Mouse (Mus musculus): ENCODE data around the gene Itpr1. TPM values are rescaled to one million over a fixed set of nuclear protein-coding genes. Genes with fewer than 3 reads are reported as not detected.

Gene Itpr1
- polyA plus RNA-seq, 1 experiment from 2014 or later = 7.4 TPM

GRCm38 (mm10) chr6:108216832-108217231, 3.9 kb downstream of the Itpr1 start:
- Histone ChIP-seq H3K4me3 (no peak overlapping the region), H3K9me3 (no peaks in the 10 kb centered on the region), H3K9ac (replicated peaks) (no peak overlapping the region), H3K36me3 (no peaks in the 10 kb centered on the region), H3K27ac (replicated peaks) (no peak overlapping the region), H3K4me1 (peaks cover 11% of the 10 kb centered on the region; the same call in 1 of the 2 replicates), H3K4me2 (replicated peaks) (no peak overlapping the region), H3K27me3 (peaks cover 10% of the 10 kb centered on the region)
- 94% methylated on average over 8 of the region's 8 CpGs for WGBS
- ATAC-seq (ENCODE audit: low FRiP score, low read depth) = no peak

GRCm38 (mm10) chr6:108217987-108218386, 5.1 kb downstream of the Itpr1 start:
- Histone ChIP-seq H3K4me1 (peaks cover 11% of the 10 kb centered on the region; the same call in 1 of the 2 replicates), H3K27ac (replicated peaks) (no peak overlapping the region), H3K4me3 (no peak overlapping the region), H3K36me3 (no peaks in the 10 kb centered on the region), H3K27me3 (peaks cover 10% of the 10 kb centered on the region), H3K9ac (replicated peaks) (no peak overlapping the region), H3K9me3 (no peaks in the 10 kb centered on the region), H3K4me2 (replicated peaks) (no peak overlapping the region)
- WGBS = 86% methylated on average over 3 of the region's 3 CpGs
- no peak for ATAC-seq (ENCODE audit: low FRiP score, low read depth)

DNA sequence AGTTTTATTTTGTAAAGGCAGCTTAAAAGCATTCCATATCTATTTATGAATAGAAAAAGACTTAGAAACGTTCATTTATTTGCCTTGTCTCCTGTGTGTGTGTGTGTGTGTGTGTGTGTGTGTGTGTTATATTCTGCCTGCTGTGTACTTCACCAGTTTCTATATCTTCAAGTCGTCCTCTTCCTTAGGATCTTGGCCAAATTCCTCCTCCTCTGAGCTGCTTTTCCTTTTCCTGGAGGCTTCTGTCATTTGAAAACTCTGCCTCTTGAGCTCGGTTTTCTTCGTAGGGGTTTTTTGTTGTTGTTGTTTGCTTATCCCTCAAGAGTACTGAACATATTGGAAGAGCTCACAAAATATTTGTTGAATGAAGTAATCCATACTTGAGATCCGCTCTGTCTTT, 9.5 kb downstream of the Itpr1 start:
- 72% methylated on average over 5 of the region's 5 CpGs for WGBS
- Histone ChIP-seq H3K4me1 (no peaks in the 10 kb centered on the region), H3K9ac (replicated peaks) (no peak overlapping the region), H3K9me3 (no peaks in the 10 kb centered on the region), H3K27me3 (no peaks in the 10 kb centered on the region), H3K27ac (replicated peaks) (no peak overlapping the region), H3K4me3 (no peak overlapping the region), H3K4me2 (replicated peaks) (no peak overlapping the region), H3K36me3 (no peaks in the 10 kb centered on the region)
- no peak for ATAC-seq (ENCODE audit: low FRiP score, low read depth)

DNA sequence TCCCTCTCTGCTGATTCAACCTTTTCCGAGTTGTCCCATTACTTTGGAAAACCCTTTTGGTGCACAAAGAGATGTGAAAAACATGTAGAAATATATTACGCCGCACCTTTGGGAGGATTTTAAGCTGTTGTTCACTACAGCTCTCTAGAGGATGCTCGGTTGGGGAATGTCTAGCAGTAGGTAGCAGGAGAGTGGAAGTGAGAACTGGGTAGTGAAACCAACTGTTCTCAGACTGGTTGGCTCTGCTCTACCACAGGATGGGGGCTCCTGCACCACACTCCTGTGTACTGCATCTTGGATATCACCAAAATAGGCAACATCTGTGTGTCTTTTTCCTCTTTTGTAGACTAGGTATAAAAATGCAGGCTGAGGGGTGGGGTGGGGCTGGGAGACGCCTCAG, 10.0 kb downstream of the Itpr1 start:
- 84% methylated on average over 4 of the region's 5 CpGs for WGBS

DNA sequence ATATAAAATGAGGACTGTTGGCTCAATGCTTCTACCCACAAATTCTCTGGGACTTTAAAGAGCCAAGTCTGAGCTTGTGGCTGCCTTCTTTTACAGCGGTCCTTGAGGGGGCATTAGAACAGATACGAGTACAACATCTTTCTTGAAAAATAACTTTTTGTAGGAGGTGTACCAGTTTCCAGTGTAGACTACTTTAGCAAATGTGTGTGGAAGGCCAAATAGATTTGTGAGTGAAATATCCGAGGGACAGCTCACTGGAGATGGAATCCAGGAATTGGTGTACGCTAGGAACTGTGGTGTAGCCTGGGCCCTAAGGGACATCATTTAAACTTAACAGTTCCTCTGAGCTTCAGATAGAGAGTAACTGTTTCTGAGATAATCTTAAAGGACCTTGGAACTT, 11.5 kb downstream of the Itpr1 start:
- Histone ChIP-seq H3K9me3 (no peaks in the 10 kb centered on the region), H3K27ac (replicated peaks) (no peak overlapping the region), H3K9ac (replicated peaks) (no peak overlapping the region), H3K4me3 (no peak overlapping the region), H3K4me2 (replicated peaks) (no peak overlapping the region), H3K27me3 (no peaks in the 10 kb centered on the region), H3K36me3 (no peaks in the 10 kb centered on the region), H3K4me1 (peaks cover 3% of the 10 kb centered on the region; the same call in 1 of the 2 replicates)
- WGBS = 96% methylated on average over 4 of the region's 4 CpGs
- no peak for ATAC-seq (ENCODE audit: low FRiP score, low read depth)

More for the DNA sequence above, 10.0 kb downstream of the Itpr1 start:
- no peak for ATAC-seq (ENCODE audit: low FRiP score, low read depth)
- Histone ChIP-seq H3K27me3 (no peaks in the 10 kb centered on the region), H3K9me3 (no peaks in the 10 kb centered on the region), H3K4me3 (no peak overlapping the region), H3K9ac (replicated peaks) (no peak overlapping the region), H3K27ac (replicated peaks) (no peak overlapping the region), H3K4me1 (no peaks in the 10 kb centered on the region), H3K4me2 (replicated peaks) (no peak overlapping the region), H3K36me3 (no peaks in the 10 kb centered on the region)

DNA sequence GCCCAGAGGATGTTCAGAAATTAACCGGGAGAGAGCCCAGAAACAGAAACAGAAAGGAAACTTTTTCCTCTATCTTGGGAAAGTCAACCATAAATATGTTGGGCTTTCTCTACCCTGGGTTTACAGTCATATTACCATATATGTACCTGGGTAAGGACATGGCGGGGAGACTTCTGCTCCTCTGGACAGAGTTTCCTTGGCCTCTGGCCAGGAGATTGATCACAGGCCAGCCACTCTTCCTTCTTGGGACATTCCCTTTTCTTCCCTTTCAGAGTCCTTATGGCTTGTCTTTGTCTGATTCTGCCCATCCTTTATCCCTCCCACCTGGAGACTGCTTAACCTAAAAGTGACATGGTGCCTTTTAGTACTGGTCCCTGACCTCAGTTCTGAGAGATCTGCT, 12.1 kb downstream of the Itpr1 start:
- Histone ChIP-seq H3K9me3 (no peaks in the 10 kb centered on the region), H3K27me3 (no peaks in the 10 kb centered on the region), H3K36me3 (no peaks in the 10 kb centered on the region), H3K27ac (replicated peaks) (no peak overlapping the region), H3K9ac (replicated peaks) (no peak overlapping the region), H3K4me2 (replicated peaks) (no peak overlapping the region), H3K4me1 (peaks cover 3% of the 10 kb centered on the region; the same call in 1 of the 2 replicates), H3K4me3 (no peak overlapping the region)
- WGBS = 96% methylated on average over 2 of the region's 2 CpGs
- no peak for ATAC-seq (ENCODE audit: low FRiP score, low read depth)

DNA sequence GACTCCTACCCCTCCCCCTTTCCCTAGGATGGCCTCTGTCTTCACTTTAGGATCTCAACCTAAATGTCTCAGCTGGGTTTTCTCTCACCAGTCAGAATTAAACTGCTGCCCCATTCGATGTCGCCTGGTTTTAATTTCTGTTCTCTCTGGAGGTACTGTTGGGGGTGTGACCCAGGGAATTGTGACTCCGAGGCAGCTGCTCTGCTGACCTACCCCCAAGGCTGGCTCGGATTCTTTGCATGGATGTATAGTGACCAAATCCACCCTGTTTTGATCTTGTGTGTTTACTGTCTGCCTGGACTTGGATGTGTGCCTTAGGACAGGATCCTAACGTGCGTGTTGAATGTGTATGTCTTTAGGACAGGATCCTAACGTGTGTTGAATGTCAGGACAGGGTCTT, 13.3 kb downstream of the Itpr1 start:
- Histone ChIP-seq H3K4me3 (no peak overlapping the region), H3K4me2 (replicated peaks) (no peak overlapping the region), H3K27me3 (no peaks in the 10 kb centered on the region), H3K27ac (replicated peaks) (no peak overlapping the region), H3K9ac (replicated peaks) (no peak overlapping the region), H3K9me3 (no peaks in the 10 kb centered on the region), H3K4me1 (peaks cover 3% of the 10 kb centered on the region; the same call in 1 of the 2 replicates), H3K36me3 (no peaks in the 10 kb centered on the region)
- WGBS = 70% methylated on average over 7 of the region's 7 CpGs
- ATAC-seq (ENCODE audit: low FRiP score, low read depth) = no peak

DNA sequence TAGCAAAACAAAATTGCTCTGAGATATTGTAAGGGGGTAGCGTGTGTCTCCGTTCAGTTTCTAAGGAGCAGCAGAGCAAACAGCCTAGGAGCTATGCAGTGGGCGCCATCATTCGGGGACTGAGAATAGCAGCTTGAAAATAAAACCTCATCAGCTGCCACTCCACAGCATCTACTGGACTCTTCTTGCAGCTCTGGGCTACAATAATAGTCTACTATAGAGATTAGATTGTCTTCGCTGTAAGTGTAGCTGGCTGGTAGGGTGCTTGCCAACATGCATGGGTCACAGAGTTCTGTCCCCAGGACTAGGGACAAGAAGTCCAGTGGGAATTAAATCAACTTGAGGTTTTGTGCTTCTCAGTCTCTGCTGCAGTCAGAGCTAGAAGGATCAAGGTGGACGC, 14.6 kb downstream of the Itpr1 start:
- Histone ChIP-seq H3K27me3 (no peaks in the 10 kb centered on the region), H3K36me3 (no peaks in the 10 kb centered on the region), H3K9me3 (no peaks in the 10 kb centered on the region), H3K9ac (replicated peaks) (no peak overlapping the region), H3K4me3 (no peak overlapping the region), H3K4me1 (peaks cover 3% of the 10 kb centered on the region; the same call in 1 of the 2 replicates), H3K4me2 (replicated peaks) (no peak overlapping the region), H3K27ac (replicated peaks) (no peak overlapping the region)
- ATAC-seq (ENCODE audit: low FRiP score, low read depth) = no peak
- 87% methylated on average over 6 of the region's 6 CpGs for WGBS

DNA sequence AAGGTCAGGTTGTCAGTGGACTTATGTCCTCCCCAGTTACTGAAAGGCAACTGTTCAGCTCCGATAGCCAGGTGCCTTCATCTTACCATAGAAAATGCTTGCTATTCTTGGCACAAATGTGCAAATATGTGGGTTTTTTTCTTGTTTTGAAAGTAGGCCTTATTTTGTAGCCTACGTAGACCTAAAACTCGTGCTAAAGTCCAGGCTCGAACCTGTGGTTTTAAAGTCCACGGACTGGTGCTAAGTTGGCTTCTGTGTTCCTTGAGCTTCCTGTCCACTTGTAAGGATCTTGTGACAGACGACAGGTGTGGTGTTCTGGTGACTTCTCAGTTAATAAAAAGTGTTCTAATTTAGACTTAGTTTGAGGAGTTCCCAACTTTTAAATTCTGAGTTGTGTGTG, 15.2 kb downstream of the Itpr1 start:
- H3K27ac ChIP-seq (replicated peaks) = no peak overlapping the region

DNA sequence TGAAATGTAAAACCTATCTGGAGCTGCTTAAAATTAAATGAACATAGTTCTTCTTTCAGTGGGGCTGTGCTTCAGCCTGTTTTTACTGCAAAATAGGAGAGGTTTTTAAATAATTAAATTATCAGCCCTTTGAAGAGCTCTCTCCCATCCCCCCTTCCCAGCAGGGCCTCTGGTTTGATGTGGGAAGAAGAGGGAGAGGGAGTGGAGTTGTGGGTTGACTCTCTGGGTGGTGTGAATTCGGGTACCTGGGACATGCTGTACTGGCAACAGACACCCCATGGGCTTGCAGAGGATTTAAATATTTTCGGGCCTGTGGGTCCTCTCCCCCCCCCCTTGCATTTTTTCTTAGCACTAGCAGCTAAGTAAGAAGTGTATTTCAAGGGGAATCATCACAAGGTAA, 15.7 kb downstream of the Itpr1 start:
- Histone ChIP-seq H3K4me1 (peaks cover 3% of the 10 kb centered on the region; the same call in 1 of the 2 replicates), H3K36me3 (no peaks in the 10 kb centered on the region), H3K27me3 (no peaks in the 10 kb centered on the region), H3K4me3 (no peak overlapping the region), H3K27ac (replicated peaks) (no peak overlapping the region), H3K9ac (replicated peaks) (no peak overlapping the region), H3K4me2 (replicated peaks) (no peak overlapping the region), H3K9me3 (no peaks in the 10 kb centered on the region)
- ATAC-seq (ENCODE audit: low FRiP score, low read depth) = no peak
- 5% methylated on average over 2 of the region's 2 CpGs for WGBS

More for the DNA sequence above, 15.2 kb downstream of the Itpr1 start:
- Histone ChIP-seq H3K4me1 (peaks cover 3% of the 10 kb centered on the region; the same call in 1 of the 2 replicates), H3K4me2 (replicated peaks) (no peak overlapping the region), H3K36me3 (no peaks in the 10 kb centered on the region), H3K9me3 (no peaks in the 10 kb centered on the region), H3K4me3 (no peak overlapping the region), H3K27me3 (no peaks in the 10 kb centered on the region), H3K9ac (replicated peaks) (no peak overlapping the region)
- no peak for ATAC-seq (ENCODE audit: low FRiP score, low read depth)
- 79% methylated on average over 6 of the region's 6 CpGs for WGBS

- Histone ChIP-seq H3K4me1 (peaks cover 3% of the 10 kb centered on the region; the same call in 1 of the 2 replicates), H3K4me3 (no peak overlapping the region), H3K4me2 (replicated peaks) (no peak overlapping the region), H3K9me3 (no peaks in the 10 kb centered on the region), H3K9ac (replicated peaks) (no peak overlapping the region), H3K36me3 (no peaks in the 10 kb centered on the region), H3K27ac (replicated peaks) (no peak overlapping the region), H3K27me3 (no peaks in the 10 kb centered on the region)
- WGBS = 95% methylated on average over 3 of the region's 3 CpGs
- ATAC-seq (ENCODE audit: low FRiP score, low read depth) = no peak
Observed at GRCm38 (mm10) chr6:108230608-108231007, 17.7 kb downstream of the Itpr1 start.

- Histone ChIP-seq H3K4me1 (peaks cover 3% of the 10 kb centered on the region; the same call in 1 of the 2 replicates), H3K4me3 (no peak overlapping the region), H3K9ac (replicated peaks) (no peak overlapping the region), H3K27ac (replicated peaks) (no peak overlapping the region), H3K36me3 (no peaks in the 10 kb centered on the region), H3K4me2 (replicated peaks) (no peak overlapping the region), H3K9me3 (no peaks in the 10 kb centered on the region), H3K27me3 (no peaks in the 10 kb centered on the region)
- ATAC-seq (ENCODE audit: low FRiP score, low read depth) = no peak
- 85% methylated on average over 11 of the region's 11 CpGs for WGBS
Observed at GRCm38 (mm10) chr6:108231892-108232710, 19.2 kb downstream of the Itpr1 start.
